Mouse (Mus musculus) gastrocnemius, postnatal 25 days (tissue): Measurements from ENCODE around the gene Gm28044. TPM values are rescaled to one million over a fixed set of nuclear protein-coding genes. Genes with fewer than 3 reads are reported as not detected.
"Not testable (repeated sequence)": the region's sequence is repeated elsewhere in the genome, so short reads cannot be mapped to it uniquely, and the experiment has no call there.

ENCODE experiments used
- DNase-seq: peaks from one replicate; pipeline ENCODE4 v3.0.0; 2022
- long read RNA-seq, 2 experiments: library from polyadenylated mRNA; stranded (forward); transcript quantifications; one replicate each; pipeline ENCODE4 v2.0.0; 2021
- total RNA-seq, 2 experiments: library from RNA; stranded (reverse); gene quantifications; 1 replicate in 1 of 2; 2 replicates in 1 of 2; pipeline ENCODE4 v1.2.3; 2021

Gene Gm28044
- under 1 TPM in 1 of 2 experiments, not detected in 1; 0.94 TPM for total RNA-seq
- long read RNA-seq, experiment 1, partial matches to known transcripts, result 2 of 2 reads
- long read RNA-seq, experiment 1, other reads (novel, unspliced or antisense), result 0 of 2 reads
- long read RNA-seq, experiment 2, partial matches to known transcripts, result 0 of 1 reads
- long read RNA-seq, experiment 2, other reads (novel, unspliced or antisense), result 1 of 1 reads

DNA sequence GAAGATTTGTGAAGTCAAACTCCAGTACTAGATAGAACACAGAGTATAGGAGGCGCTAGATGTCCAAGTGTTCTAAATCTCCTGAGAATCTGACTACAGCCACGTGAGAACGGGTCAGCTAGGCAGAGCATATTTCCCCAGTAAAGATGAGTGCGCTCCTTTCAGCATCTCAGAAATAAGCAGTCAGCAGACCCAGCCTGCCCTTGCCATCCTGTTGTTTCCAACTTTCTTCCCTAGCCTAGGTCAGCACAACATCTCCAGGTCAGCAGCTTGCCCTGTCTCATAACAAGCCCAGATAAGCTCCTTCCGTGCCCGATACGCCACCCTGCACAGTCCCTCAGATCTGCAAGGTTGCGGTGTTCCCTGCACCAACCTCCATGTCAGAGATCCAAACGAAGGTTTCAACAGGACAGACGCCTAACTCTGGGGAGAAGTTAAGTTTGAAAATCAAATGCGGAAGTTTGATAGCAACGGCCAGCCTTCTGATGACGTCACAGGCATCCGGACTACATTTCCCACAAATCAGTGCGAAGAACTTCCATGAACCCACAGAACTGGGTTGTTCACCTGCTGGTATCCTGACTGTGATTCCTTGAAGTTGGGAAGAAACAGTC, at the start of gene Gm28044, which contains the start of gene Zfp953:
Gene Gm28044 (minus strand): TSS at position 406 of the 614 bp plus-strand sequence.
Gene Zfp953 (minus strand): TSS at position 475 of the 614 bp plus-strand sequence.
- peak; percentile 81 for DNase-seq

DNA sequence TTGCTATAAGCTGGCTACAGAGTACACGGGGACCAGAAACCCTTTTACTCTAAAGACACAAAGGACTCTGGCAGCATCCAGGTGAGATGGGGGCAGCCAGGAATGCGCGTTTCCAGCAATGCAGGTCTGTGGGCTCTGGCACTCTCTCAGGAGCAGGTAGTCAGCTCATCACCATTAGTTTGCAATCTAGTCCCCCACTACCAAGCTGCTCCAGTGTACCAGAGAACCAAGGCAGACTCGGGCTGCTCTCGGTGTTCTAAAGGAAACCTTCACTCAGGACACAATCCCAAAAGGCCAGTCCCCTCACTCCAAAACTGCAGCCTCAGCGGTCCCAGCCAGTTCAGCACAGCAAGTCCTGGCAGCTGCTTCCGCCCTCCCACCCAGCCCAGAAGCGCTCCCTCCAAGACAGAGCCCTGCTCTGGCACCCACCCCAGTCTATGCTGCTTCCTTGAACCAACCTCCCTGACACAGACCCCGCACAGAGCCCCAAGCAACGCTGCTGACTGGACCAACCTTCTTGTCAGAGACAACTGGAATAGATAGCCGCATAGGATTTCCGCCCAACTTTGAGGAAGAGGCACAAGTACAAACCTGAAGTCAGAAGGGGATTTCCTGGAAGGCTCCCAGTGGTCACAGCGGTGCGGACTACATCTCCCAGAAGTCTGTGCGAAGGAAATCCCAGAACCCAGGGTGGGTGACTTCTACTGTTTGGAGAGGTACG, 39.0 kb upstream of the Gm28044 start, which contains the start of gene Zfp429:
Gene Zfp429 (minus strand): TSS at position 637 of the 721 bp plus-strand sequence.
- DNase-seq, result peak; percentile 63

- not testable (repeated sequence) for DNase-seq
These were observed 15.9 kb upstream of the Gm28044 start for GRCm38 (mm10) chr13:67376255-67376654.

- DNase-seq, result peak; percentile 57
These were observed 14.9 kb upstream of the Gm28044 start, which contains the start of the genes Gm28041 and Zfp456 for GRCm38 (mm10) chr13:67375050-67375911. Gene Gm28041 (minus strand): TSS chr13:67375733. Gene Zfp456 (minus strand): TSS chr13:67375810.

- DNase-seq, result no peak
These were observed 8.5 kb downstream of the Gm28044 start for GRCm38 (mm10) chr13:67351854-67352253.

- DNase-seq, result no peak
These were observed 16.9 kb downstream of the Gm28044 start for GRCm38 (mm10) chr13:67343422-67343821.

DNA sequence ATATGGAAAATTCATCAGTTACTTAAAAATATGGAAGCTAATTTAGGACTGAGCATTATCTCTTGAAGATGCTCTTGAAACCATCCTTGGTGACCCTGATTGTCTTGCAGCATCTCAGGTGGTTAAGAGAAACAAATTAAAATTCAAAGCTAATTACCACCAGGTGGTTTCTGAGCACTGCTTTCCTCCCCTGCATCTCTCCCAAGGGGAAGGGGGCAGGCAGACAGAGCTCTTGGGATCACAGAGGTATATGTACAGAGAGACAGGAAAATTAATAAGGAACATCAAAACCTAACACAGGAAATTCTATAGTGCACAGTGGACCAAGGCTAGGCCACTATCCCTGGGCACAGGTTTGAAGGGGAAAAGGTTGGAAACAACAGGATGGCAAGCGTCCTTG, 27.5 kb downstream of the Gm28044 start:
- DNase-seq, result no peak

DNA sequence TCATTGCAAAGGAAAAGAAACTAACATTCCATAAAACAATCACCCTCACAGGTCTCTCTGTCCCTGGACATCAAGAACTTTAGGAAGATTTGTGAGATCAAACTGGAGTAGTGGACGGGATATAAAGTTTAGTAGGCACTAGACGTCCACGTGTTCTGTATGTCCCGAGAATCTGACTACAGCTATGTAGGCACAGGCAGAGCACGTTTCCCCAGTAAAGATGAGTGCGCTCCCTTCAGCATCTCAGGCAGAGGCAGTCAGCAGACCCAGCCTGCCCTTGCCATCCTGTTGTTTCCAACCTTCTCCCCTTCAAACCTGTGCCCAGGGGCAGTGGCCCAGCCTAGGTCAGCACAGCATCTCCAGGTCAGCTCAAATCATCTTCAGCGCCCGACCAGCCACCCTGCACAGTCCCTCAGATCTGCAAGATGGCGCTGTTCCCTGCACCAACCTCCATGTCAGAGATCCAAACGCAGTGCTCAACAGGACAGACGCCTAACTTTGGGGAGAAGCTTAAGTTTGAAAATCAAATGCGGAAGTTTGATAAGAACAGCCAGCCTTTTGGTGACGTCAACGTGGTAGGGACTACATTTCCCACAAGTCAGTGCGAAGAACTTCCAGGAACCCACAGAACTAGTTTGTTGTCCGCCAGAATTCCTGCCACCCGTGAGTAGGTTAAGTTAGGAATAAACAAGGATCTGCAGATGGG, 28.2 kb downstream of the Gm28044 start, which contains the start of gene Zfp595:
Gene Zfp595 (minus strand): TSS at position 552 of the 706 bp plus-strand sequence.
- DNase-seq, result peak; percentile 84

DNA sequence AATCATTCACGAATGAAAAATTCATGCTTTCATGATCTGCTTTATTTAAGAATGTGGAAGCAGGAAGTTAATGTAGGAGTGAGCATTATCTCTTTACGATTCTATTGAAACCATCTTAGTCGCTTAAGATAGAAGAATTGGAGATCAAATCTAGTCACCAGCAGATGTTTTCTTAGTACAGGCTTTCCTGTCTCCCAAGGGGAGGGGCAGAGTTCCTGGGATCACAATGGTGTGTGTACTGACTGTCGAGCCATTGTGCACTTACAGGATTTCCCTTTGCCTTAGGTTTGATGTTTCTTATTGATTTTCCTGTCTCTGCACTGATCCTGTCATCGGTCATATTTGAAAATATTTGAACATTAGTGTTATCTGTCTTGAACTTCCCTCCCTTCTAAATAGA, 53.6 kb downstream of the Gm28044 start:
- DNase-seq, result no peak

- DNase-seq, result peak; percentile 80
These were observed 54.3 kb downstream of the Gm28044 start, which contains the start of gene Zfp457 for GRCm38 (mm10) chr13:67305822-67306672. Gene Zfp457 (minus strand): TSS chr13:67306485.

- DNase-seq, result no peak
These were observed 82.0 kb downstream of the Gm28044 start, which contains the start of gene Zfp458 for GRCm38 (mm10) chr13:67278314-67278713. Gene Zfp458 (minus strand): TSS chr13:67278466.

DNA sequence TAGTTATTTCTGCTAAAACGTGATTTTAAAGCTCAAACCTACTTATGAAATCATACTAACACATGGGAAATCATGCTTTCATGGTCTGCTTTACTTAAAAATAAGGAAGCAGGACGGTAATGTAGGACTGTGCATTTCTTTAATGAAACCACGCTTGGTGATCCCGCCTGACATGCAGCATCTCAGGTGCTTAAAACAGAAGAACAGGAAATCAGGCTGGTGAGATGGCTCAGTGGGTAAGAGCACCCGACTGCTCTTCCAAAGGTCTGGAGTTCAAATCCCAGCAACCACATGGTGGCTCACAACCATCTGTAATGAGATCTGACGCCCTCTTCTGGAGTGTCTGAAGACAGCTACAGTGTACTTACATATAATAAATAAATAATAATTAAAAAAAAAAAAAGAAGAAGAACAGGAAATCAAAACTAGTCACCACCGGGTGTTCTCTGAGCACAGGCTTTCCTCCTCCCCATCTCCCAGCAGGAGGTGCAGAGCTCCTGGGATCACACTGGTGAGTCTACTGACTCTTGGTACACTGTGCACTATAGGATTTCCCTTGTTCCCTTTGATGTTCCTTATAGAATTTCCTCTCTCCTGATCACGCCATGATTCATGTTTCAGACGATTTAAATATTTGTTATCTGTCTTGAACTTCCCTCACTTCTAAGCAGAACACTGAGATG, 90.8 kb downstream of the Gm28044 start:
- not testable (repeated sequence) for DNase-seq

DNA sequence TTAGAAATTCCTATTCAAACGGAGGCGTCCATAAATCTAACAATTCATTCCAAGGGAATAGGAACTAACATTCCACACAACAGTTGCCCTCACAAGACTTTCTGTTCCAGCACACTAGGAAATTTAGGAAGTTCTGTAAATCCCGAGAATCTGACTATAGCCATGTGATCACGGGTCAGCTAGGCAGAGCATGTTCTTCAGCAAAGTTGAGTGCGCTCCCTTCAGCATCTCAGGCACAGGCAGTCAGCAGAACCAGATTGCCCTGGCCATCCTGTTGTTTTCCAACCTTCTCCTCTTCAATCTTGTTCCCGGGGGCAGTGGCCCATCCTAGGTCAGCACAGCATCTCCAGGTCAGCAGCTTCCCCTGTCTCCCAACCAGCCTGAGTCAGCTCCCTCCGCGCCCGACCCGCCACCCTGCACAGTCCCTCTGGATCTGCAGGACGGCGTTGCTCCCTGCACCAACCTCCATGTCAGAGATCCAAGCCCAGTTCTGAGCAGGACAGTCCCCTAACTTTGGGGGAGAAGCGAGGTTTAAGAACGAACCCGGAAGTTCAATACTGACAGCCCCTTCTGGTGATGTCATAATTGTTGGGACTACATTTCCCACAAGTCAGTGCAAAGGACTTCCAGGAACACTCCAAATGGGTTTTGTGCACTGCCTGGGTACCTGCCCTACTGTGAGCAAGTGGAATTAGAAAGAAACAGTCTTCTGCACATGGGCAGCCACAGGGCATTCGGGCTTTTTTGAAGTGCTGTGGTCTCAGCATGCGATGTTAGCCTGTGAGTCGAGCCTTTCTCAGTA, 91.6 kb downstream of the Gm28044 start:
- DNase-seq, result peak; percentile 59

Other genes with a start within 250 kb of the Gm28044 start
- under 1 TPM; 0.46 to 0.51 TPM for gene Rslcan18, start 244.3 kb downstream of the Gm28044 start, total RNA-seq
- gene Zfp759, start 238.9 kb downstream of the Gm28044 start, total RNA-seq, result 1 to 10 TPM; 4.1 to 4.3 TPM
- gene Rsl1, start 187.4 kb downstream of the Gm28044 start, total RNA-seq, result 1 to 10 TPM; 1.8 to 1.9 TPM
- gene Zfp455, start 166.0 kb downstream of the Gm28044 start, total RNA-seq, result under 1 TPM; 0.43 to 0.49 TPM
- gene Zfp458, start 82.1 kb downstream of the Gm28044 start, total RNA-seq, result 1 to 10 TPM; 1.0 to 1.1 TPM
- gene Zfp457, start 54.1 kb downstream of the Gm28044 start, total RNA-seq, result 1 to 10 TPM; 3.3 to 4.3 TPM
- 1 to 10 TPM; 1.7 TPM for gene Zfp595, start 28.0 kb downstream of the Gm28044 start, total RNA-seq
- 1 to 10 TPM in 1 of 2 experiments, under 1 TPM in 1; 0.99 to 1.2 TPM for gene Zfp953, start 69 bp upstream of the Gm28044 start, total RNA-seq
- gene Gm28041, start 15.2 kb upstream of the Gm28044 start, total RNA-seq, result 1 to 10 TPM in 1 of 2 experiments, not detected in 1; 1.2 TPM
- gene Zfp456, start 15.3 kb upstream of the Gm28044 start, total RNA-seq, result under 1 TPM; 0.23 to 0.32 TPM
- 1 to 10 TPM in 1 of 2 experiments, under 1 TPM in 1; 0.64 to 1.1 TPM for gene Zfp429, start 39.3 kb upstream of the Gm28044 start, total RNA-seq
- gene Zfp459, start 60.9 kb upstream of the Gm28044 start, total RNA-seq, result under 1 TPM; 0.16 to 0.36 TPM
- gene Zfp874a, start 91.1 kb upstream of the Gm28044 start, total RNA-seq, result 1 to 10 TPM; 3.9 to 4.2 TPM
- gene Zfp874b, start 123.7 kb upstream of the Gm28044 start, total RNA-seq, result 10 to 100 TPM in 1 of 2 experiments, 1 to 10 TPM in 1; 8.3 to 11.0 TPM
- 1 to 10 TPM; 2.8 to 2.9 TPM for gene Zfp58, start 140.0 kb upstream of the Gm28044 start, total RNA-seq
- not detected for gene Gm26965, start 165.6 kb upstream of the Gm28044 start, total RNA-seq
- gene Zfp87, start 165.6 kb upstream of the Gm28044 start, total RNA-seq, result 1 to 10 TPM; 4.5 to 5.6 TPM
- gene Zfp748, start 193.3 kb upstream of the Gm28044 start, total RNA-seq, result 1 to 10 TPM; 2.2 to 2.6 TPM
- gene Zfp729b, start 249.2 kb upstream of the Gm28044 start, total RNA-seq, result 1 to 10 TPM; 2.3 to 2.8 TPM